24 mouse cellular contexts compared by ENCODE assay signal in genomic region chr17:35156461-35157200, GRCm38 (mm10). TPM values are rescaled to one million over a fixed set of nuclear protein-coding genes. Genes with fewer than 3 reads are reported as not detected.
"Had no signal": no experiment of that assay in that cellular context is flagged by ENCODE, and none has a peak within 500 bp of the region (broad histone marks: within the 10 kb centered on the region; RNA-seq: fewer than 3 reads in every experiment).

No protein-coding gene starts in this region.

- H3K9me3 ChIP-seq: hindbrain, embryonic 10.5 days; hindbrain, embryonic 12.5 days; intestine, embryonic 15.5 days; liver, embryonic 13.5 days had no signal

- H3K27me3 ChIP-seq: hindbrain, embryonic 12.5 days; intestine, embryonic 15.5 days; liver, embryonic 13.5 days had no signal

- H3K4me1 ChIP-seq: intestine, embryonic 15.5 days had no signal

- ATAC-seq: hindbrain, embryonic 16.5 days; inflammation-experienced regulatory T-cells, adult 6 months; intestine, embryonic 15.5 days; intestine, postnatal 0 days had no signal

- H3K9ac ChIP-seq: hindbrain, embryonic 12.5 days; hindbrain, embryonic 14.5 days; intestine, embryonic 15.5 days; liver, embryonic 13.5 days had no signal

- H3K4me2 ChIP-seq: heart, embryonic 11.5 days; hindbrain, embryonic 12.5 days; hindbrain, embryonic 14.5 days; intestine, embryonic 15.5 days; liver, embryonic 11.5 days; liver, embryonic 13.5 days had no signal

- H3K27ac ChIP-seq: gastrocnemius, adult 2 months; heart, adult 2 months; hindbrain, embryonic 10.5 days; hindbrain, embryonic 12.5 days; hindbrain, embryonic 14.5 days; intestine, embryonic 15.5 days; layer of hippocampus, adult 2 months; left cerebral cortex, adult 2 months; liver, embryonic 13.5 days had no signal

- H3K4me3 ChIP-seq: gastrocnemius, adult 2 months; heart, adult 2 months; hindbrain, embryonic 10.5 days; hindbrain, embryonic 12.5 days; intestine, embryonic 15.5 days; layer of hippocampus, adult 2 months; left cerebral cortex, adult 2 months; liver, embryonic 13.5 days had no signal

- DNase-seq: gastrocnemius, adult 2 months; gastrocnemius, postnatal 10 days; gastrocnemius, postnatal 25 days; heart, adult 2 months; heart, postnatal 10 days; heart, postnatal 4 days; kidney, adult 18-20 months; kidney, adult 8-10 months; kidney, postnatal 10 days; kidney, postnatal 25 days; kidney, postnatal 4 days; liver; liver, embryonic 13.5 days had no signal

RNA-seq across cellular contexts. Expression of gene Apom, which starts 24.8 kb away (rescaled TPM):
- polyA plus RNA-seq: heart, adult 2 months; hindbrain, embryonic 12.5 days; hindbrain, embryonic 16.5 days; inflammation-experienced regulatory T-cells, adult 6 months had no signal
